Mouse (Mus musculus): ENCODE data around the gene Ppp1r32.

- no peak for TF ChIP-seq CTCF (IDR thresholded peaks at IDR 0.05; ENCODE audit: low read depth)
- no peak for TF ChIP-seq EP300 (optimal IDR thresholded peaks at IDR 0.05)
These were observed 37.9 kb downstream of the Ppp1r32 start for GRCm38 (mm10) chr19:10444685-10445369.
